Mouse (Mus musculus) hindbrain, embryonic 10.5 days (tissue): Measurements from ENCODE around the gene Uhrf2. TPM values are rescaled to one million over a fixed set of nuclear protein-coding genes. Genes with fewer than 3 reads are reported as not detected.
A peak's percentile ranks its signal among the peaks of the same experiment; 100 is the strongest.

Source experiments
- DNase-seq: peaks from one replicate; pipeline ENCODE4 v3.0.0-alpha.2; 2017; ENCODE audit warnings: low spot score
- H3K27ac ChIP-seq: fragments of 300-500 bp; sonication (generic); 2 replicates; pipeline ENCODE4 v1.5.1; 2016; ENCODE audit warnings: mild to moderate bottlenecking, moderate library complexity
- H3K27me3 ChIP-seq: fragments of 300-500 bp; sonication (generic); 2 replicates; pipeline ENCODE4 v1.6.1; 2016; ENCODE audit warnings: mild to moderate bottlenecking; ENCODE audit not compliant: poor library complexity, insufficient read depth, severe bottlenecking
- H3K36me3 ChIP-seq: fragments of 300-500 bp; sonication (generic); 2 replicates; pipeline ENCODE4 v1.6.1; 2016; ENCODE audit warnings: mild to moderate bottlenecking, moderate library complexity
- H3K4me1 ChIP-seq: fragments of 300-500 bp; sonication (generic); replicated peaks from 2 replicates; pipeline ENCODE4 v1.6.1; 2016; ENCODE audit warnings: mild to moderate bottlenecking
- H3K4me3 ChIP-seq: fragments of 300-500 bp; sonication (generic); 2 replicates; pipeline ENCODE4 v1.5.1; 2016; ENCODE audit warnings: mild to moderate bottlenecking, moderate library complexity
- H3K9me3 ChIP-seq: fragments of 300-500 bp; sonication (generic); 2 replicates; pipeline ENCODE4 v1.6.1; 2016; ENCODE audit warnings: mild to moderate bottlenecking, moderate library complexity
- WGBS: fragments of 180-500 bp; shearing (Covaris S2); methylation state at CpG from one replicate; pipeline ENCODE4 v1.1.7; 2016; 5-methylcytosine and 5-hydroxymethylcytosine counted together
- polyA plus RNA-seq: library from polyadenylated mRNA; unstranded; fragments of >200 nt; fragmentation: Nextera tagmentation; extraction: Ambion mirVana; gene quantifications from 2 replicates; pipeline ENCODE4 v1.2.1, GENCODE M21; 2016

Gene Uhrf2
- polyA plus RNA-seq, 1 experiment from 2014 or later = 66.8 TPM

GRCm38 (mm10) chr19:30091644-30092295 is 61.5 kb downstream of the Uhrf2 start:
- WGBS = 93% methylated on average over 12 of the region's 12 CpGs
- no peaks in the 10 kb centered on the region for H3K4me1 ChIP-seq
- H3K9me3 ChIP-seq = no peaks in the 10 kb centered on the region
- H3K27me3 ChIP-seq = no peaks in the 10 kb centered on the region
- peaks cover 100% of the 10 kb centered on the region for H3K36me3 ChIP-seq
- no peak for DNase-seq
- no peak overlapping the region for H3K27ac ChIP-seq
- no peak overlapping the region for H3K4me3 ChIP-seq

- Histone ChIP-seq H3K4me3 (no peak overlapping the region), H3K27ac (no peak overlapping the region), H3K36me3 (peaks cover 100% of the 10 kb centered on the region), H3K27me3 (no peaks in the 10 kb centered on the region), H3K4me1 (no peaks in the 10 kb centered on the region), H3K9me3 (0 out of 2 replicates have a peak, but pooled peaks cover 14% of the 10 kb centered on the region)
- no peak for DNase-seq
- 59% methylated on average over 3 of the region's 3 CpGs for WGBS
Observed at GRCm38 (mm10) chr19:30096186-30096585, 65.9 kb downstream of the Uhrf2 start.

- no peak overlapping the region for H3K4me3 ChIP-seq
- H3K27me3 ChIP-seq = no peaks in the 10 kb centered on the region
- H3K27ac ChIP-seq = no peak overlapping the region
- H3K36me3 ChIP-seq = peaks cover 100% of the 10 kb centered on the region
- 0 out of 2 replicates have a peak, but pooled peaks cover 14% of the 10 kb centered on the region for H3K9me3 ChIP-seq
- DNase-seq = no peak
- no peaks in the 10 kb centered on the region for H3K4me1 ChIP-seq
- 85% methylated on average over 4 of the region's 4 CpGs for WGBS
Observed at GRCm38 (mm10) chr19:30097039-30097438, 66.7 kb downstream of the Uhrf2 start.

- Histone ChIP-seq H3K27me3 (no peaks in the 10 kb centered on the region), H3K27ac (no peak overlapping the region), H3K36me3 (peaks cover 89% of the 10 kb centered on the region), H3K4me1 (no peaks in the 10 kb centered on the region), H3K9me3 (0 out of 2 replicates have a peak, but pooled peaks cover 14% of the 10 kb centered on the region), H3K4me3 (no peak overlapping the region)
- DNase-seq = no peak
- WGBS = 95% methylated on average over 12 of the region's 12 CpGs
Observed at GRCm38 (mm10) chr19:30100571-30100970, 70.3 kb downstream of the Uhrf2 start.

GRCm38 (mm10) chr19:30102620-30103019 is 72.3 kb downstream of the Uhrf2 start:
- Histone ChIP-seq H3K9me3 (0 out of 2 replicates have a peak, but pooled peaks cover 14% of the 10 kb centered on the region), H3K36me3 (peaks cover 80% of the 10 kb centered on the region), H3K27me3 (no peaks in the 10 kb centered on the region), H3K4me3 (no peak overlapping the region), H3K4me1 (no peaks in the 10 kb centered on the region), H3K27ac (no peak overlapping the region)
- no peak for DNase-seq
- 94% methylated on average over 6 of the region's 6 CpGs for WGBS

- no peaks in the 10 kb centered on the region for H3K4me1 ChIP-seq
Observed at GRCm38 (mm10) chr19:30105045-30105842, 74.9 kb downstream of the Uhrf2 start.

GRCm38 (mm10) chr19:30107221-30107845 is 77.0 kb downstream of the Uhrf2 start:
- DNase-seq = no peak
- Histone ChIP-seq H3K9me3 (no peaks in the 10 kb centered on the region), H3K4me3 (no peak overlapping the region), H3K27ac (no peak overlapping the region), H3K4me1 (no peaks in the 10 kb centered on the region), H3K36me3 (peaks cover 65% of the 10 kb centered on the region), H3K27me3 (no peaks in the 10 kb centered on the region)
- WGBS = 75% methylated on average over 10 of the region's 10 CpGs

More at GRCm38 (mm10) chr19:30105045-30105842, 74.9 kb downstream of the Uhrf2 start:
- Histone ChIP-seq H3K9me3 (0 out of 2 replicates have a peak, but pooled peaks cover 3% of the 10 kb centered on the region), H3K27me3 (no peaks in the 10 kb centered on the region), H3K27ac (no peak overlapping the region), H3K4me3 (no peak overlapping the region), H3K36me3 (peaks cover 68% of the 10 kb centered on the region)
- no peak for DNase-seq
- 91% methylated on average over 6 of the region's 6 CpGs for WGBS

- Histone ChIP-seq H3K9me3 (no peaks in the 10 kb centered on the region), H3K4me1 (no peaks in the 10 kb centered on the region), H3K36me3 (peaks cover 66% of the 10 kb centered on the region), H3K27me3 (no peaks in the 10 kb centered on the region), H3K4me3 (no peak overlapping the region), H3K27ac (no peak overlapping the region)
- no peak for DNase-seq
Observed at GRCm38 (mm10) chr19:30108616-30109015, 78.3 kb downstream of the Uhrf2 start.

- no peak for DNase-seq
- no peaks in the 10 kb centered on the region for H3K4me1 ChIP-seq
- no peaks in the 10 kb centered on the region for H3K9me3 ChIP-seq
Observed at GRCm38 (mm10) chr19:30109122-30109521, 78.8 kb downstream of the Uhrf2 start.

GRCm38 (mm10) chr19:30111421-30111820 is 81.1 kb downstream of the Uhrf2 start:
- Histone ChIP-seq H3K36me3 (peaks cover 66% of the 10 kb centered on the region), H3K27me3 (no peaks in the 10 kb centered on the region), H3K4me1 (peaks cover 12% of the 10 kb centered on the region), H3K4me3 (no peak overlapping the region), H3K9me3 (no peaks in the 10 kb centered on the region), H3K27ac (no peak overlapping the region)
- no peak for DNase-seq
- WGBS = 97% methylated on average over 3 of the region's 3 CpGs

More at GRCm38 (mm10) chr19:30109122-30109521, 78.8 kb downstream of the Uhrf2 start:
- Histone ChIP-seq H3K36me3 (peaks cover 68% of the 10 kb centered on the region), H3K27ac (no peak overlapping the region), H3K27me3 (no peaks in the 10 kb centered on the region), H3K4me3 (no peak overlapping the region)
- WGBS = 81% methylated on average over 6 of the region's 6 CpGs

GRCm38 (mm10) chr19:30112961-30113688 is 82.8 kb downstream of the Uhrf2 start:
- no peak overlapping the region for H3K4me3 ChIP-seq
- H3K27me3 ChIP-seq = no peaks in the 10 kb centered on the region
- H3K27ac ChIP-seq = no peak overlapping the region
- no peaks in the 10 kb centered on the region for H3K9me3 ChIP-seq
- WGBS = 89% methylated on average over 16 of the region's 16 CpGs
- H3K4me1 ChIP-seq = peaks cover 21% of the 10 kb centered on the region
- H3K36me3 ChIP-seq = peaks cover 71% of the 10 kb centered on the region
- no peak for DNase-seq

- no peak overlapping the region for H3K4me3 ChIP-seq
- no peaks in the 10 kb centered on the region for H3K9me3 ChIP-seq
- no peaks in the 10 kb centered on the region for H3K27me3 ChIP-seq
- peak overlapping the region; percentile 19 for H3K27ac ChIP-seq
- H3K4me1 ChIP-seq = peaks cover 35% of the 10 kb centered on the region
- DNase-seq = no peak
- WGBS = 55% methylated on average over 14 of the region's 14 CpGs
- peaks cover 73% of the 10 kb centered on the region for H3K36me3 ChIP-seq
Observed at GRCm38 (mm10) chr19:30114919-30115441, 84.7 kb downstream of the Uhrf2 start.
